Mouse (Mus musculus) large intestine, adult 2 months (tissue): ENCODE measurements around the gene Cfap52. TPM values are rescaled to one million over a fixed set of nuclear protein-coding genes. Genes with fewer than 3 reads are reported as not detected.

Experiments
- DNase-seq: peaks from one replicate; pipeline ENCODE4 v3.0.0-alpha.2; 2012; ENCODE audit warnings: low read depth, low spot score
- WGBS: fragments of 180-500 bp; shearing (Covaris S2); methylation state at CpG from one replicate; pipeline ENCODE4 v1.1.7; 2018; 5-methylcytosine and 5-hydroxymethylcytosine counted together
- polyA plus RNA-seq: library from polyadenylated mRNA; depleted of rRNA; stranded (reverse); fragments of >200 nt; gene quantifications from 2 replicates; pipeline ENCODE4 v1.2.3, GENCODE M21; 2012; rRNA removed

Gene Cfap52
- 0.53 and 2.0 TPM in 2 replicates for polyA plus RNA-seq

DNA sequence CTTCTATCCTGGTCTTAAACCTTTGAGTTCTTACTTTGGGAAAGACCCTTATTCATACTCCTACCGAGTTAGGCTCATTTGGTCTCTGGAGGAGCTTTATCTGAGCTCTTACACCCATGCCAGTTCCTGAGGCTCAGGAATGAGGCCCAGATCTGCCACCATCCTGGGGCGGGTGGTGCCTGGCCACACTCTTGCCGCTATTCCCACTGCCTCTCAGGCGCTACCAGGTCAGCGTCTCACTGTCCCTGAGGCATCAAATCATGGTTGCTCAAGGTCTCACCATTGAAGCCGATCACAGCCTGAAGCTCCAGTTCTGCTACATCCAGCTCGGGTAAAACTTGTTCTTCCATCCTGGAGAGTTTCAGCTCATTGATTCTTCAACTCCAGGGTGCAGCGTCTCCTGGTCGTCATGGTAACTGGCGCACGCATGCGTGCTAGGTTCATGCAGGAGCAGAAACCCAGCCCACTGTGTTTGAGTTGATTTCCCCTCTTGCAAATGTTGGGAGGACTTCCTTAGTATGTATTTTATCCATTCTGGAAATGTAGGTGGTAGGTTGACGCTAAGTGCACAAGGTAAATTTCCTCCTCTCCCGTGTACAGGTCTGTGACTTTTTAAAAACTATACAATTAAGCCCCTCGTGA, at the start of gene Cfap52:
TSS of gene Cfap52 (minus strand) at position 410 of the 642 bp plus-strand sequence.
- DNase-seq: peak; percentile 36
- 5% methylated on average over 15 of the region's 15 CpGs for WGBS

DNA sequence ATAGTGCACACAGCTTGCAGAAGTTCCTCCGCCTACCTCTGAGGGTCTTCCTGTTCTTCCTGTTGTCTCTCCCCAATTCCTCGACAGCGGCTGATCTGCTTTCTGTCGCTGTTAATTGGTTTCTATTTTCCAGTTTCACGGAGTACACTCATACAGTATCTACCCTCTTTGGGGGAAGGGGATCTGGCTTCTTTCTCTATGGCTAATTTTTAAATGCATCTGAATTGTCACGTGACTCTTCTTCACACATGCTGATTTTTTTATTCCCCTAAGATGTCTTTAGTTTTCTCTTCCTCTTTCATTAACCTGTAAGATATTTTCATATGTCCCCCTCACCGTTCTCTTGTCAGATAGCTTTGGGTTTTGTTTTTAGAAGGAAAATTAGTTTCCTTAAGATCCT, 46.8 kb upstream of the Cfap52 start:
- no peak for DNase-seq
- WGBS: 89% methylated on average over 7 of the region's 7 CpGs

DNA sequence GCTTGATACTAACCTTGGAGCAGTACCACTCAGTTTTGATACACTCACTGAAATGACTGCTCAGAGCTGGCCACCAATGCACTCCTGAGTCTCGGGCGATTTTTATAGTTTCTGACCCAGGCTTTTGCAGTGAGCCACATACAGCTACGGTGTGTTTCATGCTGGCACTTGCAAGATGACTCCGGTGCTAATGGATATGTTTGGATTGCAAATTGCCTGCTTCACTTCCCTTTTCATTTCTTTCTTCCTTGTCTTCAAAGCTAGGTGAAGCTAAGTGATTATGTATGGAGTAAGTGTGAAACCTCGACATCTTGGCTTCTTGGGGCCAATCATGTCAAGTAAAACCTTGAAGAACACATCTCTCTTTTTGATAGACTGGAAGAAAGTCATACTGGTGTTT, 43.9 kb upstream of the Cfap52 start:
- no peak for DNase-seq
- 80% methylated on average over 5 of the region's 5 CpGs for WGBS

DNA sequence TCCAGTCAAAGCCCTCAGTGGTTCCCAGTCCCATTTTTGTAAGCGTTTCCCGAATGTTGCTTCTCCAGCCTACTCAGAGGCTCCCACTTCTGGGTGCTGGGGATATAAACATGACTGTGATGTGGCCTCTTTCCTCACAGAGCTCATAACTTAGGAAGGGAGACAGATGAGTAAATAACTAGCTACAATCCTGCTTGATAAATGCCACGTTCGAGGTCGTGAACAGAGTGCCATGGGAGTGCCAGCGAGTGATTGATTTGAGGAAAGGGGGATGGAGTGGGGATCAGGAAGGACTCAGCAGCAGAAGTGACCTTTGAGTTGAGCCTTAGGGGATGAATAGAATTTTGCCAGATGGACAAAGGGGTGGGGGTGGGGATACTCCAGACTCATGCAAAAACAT, 42.2 kb upstream of the Cfap52 start:
- WGBS: 62% methylated on average over 6 of the region's 6 CpGs
- no peak for DNase-seq

DNA sequence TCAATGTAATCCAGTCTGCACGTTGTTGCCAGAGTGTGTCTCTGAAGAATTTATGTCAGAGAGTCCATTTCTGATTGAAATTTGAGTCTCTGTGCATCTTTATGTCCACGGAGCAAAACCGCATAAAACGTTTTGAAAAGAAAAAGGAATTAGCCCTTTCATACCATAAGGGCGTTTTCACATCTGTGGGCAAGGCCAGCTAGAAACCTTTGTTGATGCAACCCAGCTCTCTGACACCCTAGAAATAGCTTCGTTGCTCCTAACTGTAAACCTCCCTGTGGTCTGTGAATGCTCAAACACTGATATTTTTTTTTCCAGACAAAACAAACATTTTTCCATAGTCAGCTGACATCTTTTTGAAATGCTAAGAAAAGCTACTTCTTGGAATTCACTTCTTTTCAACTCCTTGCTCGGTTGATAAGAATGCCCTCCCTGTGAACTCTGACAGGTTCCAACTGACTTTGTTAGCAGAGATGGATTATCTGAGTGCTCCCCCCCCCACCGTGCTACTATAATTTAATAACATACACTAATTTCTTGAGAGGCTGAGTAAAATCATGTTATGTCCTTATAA, 40.9 kb upstream of the Cfap52 start:
- no peak for DNase-seq
- 64% methylated on average over 8 of the region's 8 CpGs for WGBS

DNA sequence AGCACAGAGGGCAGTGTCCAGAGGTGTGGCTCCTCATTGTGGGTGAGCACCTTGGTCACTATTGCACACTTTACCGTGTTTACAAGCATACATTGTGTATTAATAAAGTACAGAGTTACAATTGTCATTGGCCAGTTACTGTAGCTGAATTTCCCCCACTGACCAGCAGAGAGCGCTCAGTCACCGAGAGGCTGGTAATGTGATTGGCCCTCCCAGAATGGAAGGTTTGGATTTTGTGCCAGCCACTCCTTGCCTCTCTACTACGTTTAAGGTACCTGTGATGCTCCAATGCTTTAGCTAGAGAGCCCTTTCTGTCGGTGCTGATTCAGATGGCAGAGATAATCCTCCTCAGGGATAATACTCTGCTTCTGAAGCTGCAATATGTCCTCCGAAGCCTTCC, 38.7 kb upstream of the Cfap52 start:
- WGBS: 17% methylated on average over 6 of the region's 6 CpGs
- DNase-seq: peak; percentile 29

DNA sequence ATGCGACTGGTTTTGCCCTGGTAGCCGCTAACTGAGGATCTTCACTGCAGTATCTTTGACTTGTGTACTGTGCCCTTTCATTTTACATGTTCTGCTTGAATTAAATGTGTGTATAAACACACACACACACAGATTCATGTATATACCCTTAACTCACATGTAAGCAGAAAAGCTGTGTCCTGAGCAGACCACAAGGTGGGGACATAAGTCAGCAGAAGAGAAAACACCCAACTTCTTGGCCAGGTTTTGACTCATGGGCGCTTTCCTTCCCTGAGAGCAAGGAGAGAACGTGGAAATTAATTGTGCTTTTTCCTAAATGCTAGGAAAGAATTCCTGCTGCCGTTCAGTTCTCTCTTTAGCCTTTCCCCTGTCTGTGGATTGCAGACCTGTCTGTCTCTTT, 34.2 kb upstream of the Cfap52 start:
- 72% methylated on average over 5 of the region's 5 CpGs for WGBS

DNA sequence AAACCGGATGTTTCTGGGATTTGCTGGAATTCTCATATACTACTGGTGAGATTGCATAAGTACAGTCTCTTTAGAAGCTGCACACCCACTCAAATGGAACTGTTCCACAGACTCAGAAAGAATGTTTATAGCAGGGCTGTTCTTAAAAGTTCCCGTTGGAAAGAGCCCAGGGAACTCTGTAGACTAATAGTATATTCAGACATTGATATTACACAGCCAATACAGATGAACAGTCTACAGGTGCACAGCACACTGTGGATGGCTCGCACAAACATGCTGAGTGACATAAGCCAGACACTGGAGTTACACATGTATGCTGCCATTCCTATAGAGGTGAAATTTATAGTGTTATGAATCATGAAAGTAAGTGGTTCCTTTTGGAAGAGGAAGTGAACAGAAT, 33.5 kb upstream of the Cfap52 start:
- WGBS: 66% methylated on average over 3 of the region's 3 CpGs
- DNase-seq: no peak

More for the DNA sequence above, 34.2 kb upstream of the Cfap52 start:
- DNase-seq: no peak

DNA sequence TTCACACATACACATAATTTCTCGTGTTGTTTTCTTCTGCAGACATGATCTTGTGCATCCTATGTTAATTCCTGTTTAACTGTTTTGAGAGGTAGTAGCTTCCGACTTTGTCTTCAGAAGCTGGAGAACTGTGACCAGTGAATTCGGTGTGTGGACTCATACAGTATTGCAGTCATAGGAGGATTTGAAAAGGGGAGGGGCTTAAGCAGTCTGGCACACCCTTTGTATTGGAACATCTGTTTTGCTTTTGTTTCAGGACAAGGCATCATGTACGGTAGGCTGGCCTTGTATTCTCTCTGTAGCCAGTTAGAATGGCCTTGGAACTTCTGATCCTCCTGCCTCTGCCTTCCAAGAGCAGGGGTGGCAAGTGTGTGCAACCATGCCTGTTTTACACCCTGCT, 30.5 kb upstream of the Cfap52 start:
- WGBS: 73% methylated on average over 4 of the region's 4 CpGs
- no peak for DNase-seq

DNA sequence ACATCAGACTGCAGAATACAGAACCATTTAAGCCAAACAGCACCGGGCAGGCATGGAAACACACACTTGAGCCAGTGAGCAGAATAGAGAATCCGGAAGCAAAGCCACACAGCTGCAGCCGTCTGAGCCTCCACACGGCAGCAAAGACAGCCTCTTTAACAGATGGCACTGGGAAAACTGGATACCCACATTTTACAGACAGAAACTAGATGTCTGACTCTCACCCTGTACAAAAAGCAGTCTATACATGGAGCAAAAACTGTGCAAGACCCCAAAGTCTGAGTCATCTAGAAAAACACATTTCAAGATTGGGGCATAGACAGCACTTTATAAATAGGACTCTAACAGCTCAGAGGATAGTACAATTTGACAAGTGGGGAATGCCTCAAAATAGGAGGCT, 25.8 kb upstream of the Cfap52 start:
- WGBS: 87% methylated on average over 4 of the region's 4 CpGs
- no peak for DNase-seq

DNA sequence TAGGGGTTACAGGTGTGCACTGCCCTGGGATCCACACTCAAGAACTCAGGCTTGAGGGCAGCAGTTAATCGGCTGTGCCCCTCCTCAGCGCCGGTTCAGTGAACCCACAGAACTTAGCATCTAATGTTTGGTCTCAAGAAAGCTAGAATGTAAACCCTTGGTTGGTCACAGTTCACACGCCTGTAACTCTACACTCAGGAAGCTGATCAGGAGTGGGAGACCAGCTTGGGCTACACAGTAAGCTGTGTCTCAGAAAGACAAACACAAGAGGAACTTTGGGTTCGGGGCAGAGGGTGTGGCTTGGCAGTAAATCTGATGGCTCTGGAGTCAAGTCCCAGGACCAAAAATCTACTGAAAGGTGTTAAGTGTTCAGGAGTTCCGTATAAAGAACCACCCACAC, 18.1 kb upstream of the Cfap52 start:
- no peak for DNase-seq
- 66% methylated on average over 6 of the region's 6 CpGs for WGBS

DNA sequence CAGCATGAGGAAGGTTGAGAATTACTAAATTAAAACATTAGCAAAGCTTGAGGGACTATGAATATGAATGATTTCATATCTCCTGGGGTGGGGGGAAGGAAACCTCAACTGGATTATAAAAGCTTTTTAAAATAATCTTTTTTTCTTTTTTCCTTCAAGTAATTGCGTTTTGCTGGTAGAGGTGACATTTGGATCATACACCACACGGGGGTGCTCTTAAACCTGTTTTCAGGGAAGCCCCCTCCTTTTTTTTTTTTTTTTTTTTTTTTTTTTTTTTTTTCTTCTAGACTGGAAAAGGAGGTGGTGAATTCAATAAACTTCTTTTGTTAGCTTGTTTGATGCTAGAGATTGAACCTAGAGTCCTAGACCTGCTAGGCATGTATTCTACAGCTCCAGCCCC, 9.8 kb upstream of the Cfap52 start:
- DNase-seq: no peak
- 15% methylated on average over 2 of the region's 2 CpGs for WGBS

DNA sequence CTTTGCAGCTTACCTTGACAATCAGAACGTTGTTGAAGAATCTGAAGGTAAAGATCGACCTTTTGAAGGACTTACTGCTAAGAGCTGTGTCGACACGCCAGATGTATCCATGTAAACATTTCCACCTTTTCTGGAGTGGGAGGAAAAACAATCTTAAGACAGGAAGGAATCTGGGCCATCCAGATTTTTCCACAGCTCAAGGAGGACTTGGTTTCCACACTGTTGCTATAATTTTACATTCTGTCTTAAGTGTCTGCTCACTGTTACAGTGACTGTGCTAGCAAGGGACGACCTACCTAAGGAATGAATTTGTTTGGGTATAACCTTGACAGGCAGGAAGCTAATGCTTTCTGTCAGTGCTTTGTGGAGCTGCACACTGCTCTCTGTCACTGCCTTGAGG, 7.8 kb upstream of the Cfap52 start:
- 68% methylated on average over 5 of the region's 5 CpGs for WGBS
- DNase-seq: no peak

DNA sequence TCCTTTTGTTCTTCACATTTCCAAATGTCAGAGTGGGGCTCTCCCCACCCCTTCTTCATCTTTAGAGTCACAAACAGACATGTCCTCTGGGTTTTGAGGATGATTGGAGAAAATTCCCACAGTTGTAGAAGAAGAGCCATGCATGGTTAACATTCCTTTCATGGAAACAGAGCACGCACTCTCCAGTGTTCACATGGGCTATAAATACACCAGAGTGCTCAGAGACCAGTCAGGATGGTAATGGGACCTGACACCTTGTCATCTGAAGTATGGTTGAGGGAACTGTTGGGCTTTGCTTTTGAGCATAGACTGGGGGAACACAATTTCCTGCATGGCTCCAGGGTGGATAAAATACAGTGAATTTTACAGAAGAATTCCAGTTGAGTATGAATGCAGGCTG, 7.2 kb upstream of the Cfap52 start:
- WGBS: 83% methylated on average over 1 of the region's 1 CpGs
- DNase-seq: no peak

DNA sequence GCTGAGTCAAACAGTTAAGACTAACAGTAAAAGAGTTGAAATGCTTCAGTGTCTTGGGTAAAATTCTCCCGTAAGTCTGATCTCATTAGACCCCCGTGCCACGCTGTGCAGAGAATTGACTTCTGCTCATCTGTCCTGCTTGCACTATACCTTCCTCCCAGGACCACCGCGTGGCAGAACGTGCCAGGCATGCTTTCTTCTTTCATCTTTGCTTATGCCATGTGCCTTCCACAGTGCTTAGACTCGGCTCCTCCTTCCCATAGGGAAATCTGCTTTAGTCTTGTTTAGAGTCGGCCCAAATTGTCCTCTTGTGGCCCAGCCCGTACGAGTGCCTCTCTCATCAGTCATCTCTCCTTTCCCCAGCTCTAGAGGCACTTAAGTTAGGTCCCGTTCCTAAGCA, 2.4 kb upstream of the Cfap52 start:
- no peak for DNase-seq
- WGBS: 64% methylated on average over 11 of the region's 11 CpGs

DNA sequence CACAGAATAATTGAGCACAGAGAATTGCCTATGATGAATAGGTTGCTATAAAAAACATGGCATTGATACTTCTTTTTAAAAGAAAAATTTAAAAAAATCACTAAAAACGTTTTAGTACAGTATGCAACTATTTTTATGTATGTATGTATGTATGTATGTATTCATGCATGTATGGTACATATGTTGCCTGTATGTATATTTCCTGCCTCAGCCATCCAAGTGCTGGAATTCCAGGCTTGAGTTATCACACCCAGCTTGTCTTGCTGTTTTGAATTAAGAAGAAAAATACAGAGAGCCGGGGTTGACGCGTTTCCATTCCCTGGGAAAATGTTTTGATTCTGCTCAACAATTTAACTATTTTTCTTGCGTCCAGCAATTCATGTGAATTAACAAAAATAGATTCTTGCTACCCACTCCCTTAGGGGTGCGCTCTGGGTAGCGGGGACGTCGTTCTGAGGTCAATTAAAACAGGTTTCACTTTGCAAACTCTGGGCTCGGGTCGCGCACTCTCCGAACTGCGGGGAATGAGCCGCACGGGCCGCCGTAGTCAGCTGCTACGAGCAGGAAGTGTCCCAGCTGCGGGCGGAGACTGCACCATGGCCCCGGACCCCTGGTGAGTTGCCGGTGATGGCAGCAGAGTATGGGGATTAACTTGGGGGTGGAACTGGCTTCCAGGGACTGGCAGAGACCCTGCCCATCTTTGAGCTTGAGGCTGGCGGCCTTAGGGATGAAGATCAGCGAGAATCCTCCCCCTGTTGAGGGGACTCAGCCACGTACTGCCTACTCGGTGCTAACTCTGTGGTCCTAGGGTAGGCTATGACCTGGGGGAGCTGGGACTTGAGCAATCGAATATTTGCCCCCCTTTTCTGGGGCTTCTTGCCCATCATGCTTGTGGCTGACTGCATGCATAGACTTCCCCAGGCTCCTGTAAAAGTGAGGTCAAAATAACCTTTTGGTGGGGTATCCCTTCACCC, 741 bp upstream of the Cfap52 start, which contains the start of gene Stx8:
TSS of gene Stx8 (plus strand) at position 289 of the 974 bp plus-strand sequence.
- DNase-seq: peak; percentile 50
- WGBS: under 1% methylated on average over 28 of the region's 28 CpGs

DNA sequence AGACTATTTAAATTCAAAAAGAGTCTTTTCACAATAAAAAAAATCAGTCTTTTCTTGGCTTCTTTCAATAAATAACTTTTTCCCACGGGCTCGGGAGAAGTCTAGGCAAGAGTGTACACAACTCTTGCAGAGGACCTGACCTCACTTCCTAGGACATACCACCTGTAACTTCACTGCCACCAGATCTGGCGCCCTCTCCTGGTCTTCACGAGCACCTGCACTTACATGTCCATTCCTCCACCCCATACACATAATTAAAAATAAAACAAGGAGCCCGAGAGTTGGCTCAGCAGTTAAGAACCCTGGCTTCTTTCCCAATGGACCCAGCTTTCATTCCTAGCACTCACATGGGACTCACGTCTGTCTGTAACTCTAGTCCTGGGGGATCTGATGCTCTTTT, 1.3 kb downstream of the Cfap52 start:
- DNase-seq: no peak

DNA sequence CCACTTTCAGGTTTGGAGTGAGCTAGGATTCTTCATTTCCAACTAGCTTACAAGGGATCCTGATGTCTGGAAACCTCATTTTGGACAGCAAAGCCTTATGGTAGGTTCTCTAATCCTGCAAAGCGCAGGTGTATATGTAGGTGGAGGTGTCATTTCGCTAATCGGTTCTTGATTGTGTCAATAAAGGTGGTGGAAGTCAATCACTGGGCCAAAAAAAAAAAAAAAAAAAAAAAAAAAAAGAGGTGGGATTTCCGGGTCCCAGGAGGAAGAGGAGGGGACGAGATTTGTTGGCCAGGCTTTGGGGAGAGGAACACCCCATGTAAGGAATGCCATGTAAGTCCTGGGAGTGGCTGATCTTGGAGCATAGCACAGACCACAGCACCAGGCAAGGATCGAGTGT, 11.0 kb downstream of the Cfap52 start:
- no peak for DNase-seq
- 82% methylated on average over 6 of the region's 6 CpGs for WGBS

More for the DNA sequence above, 1.3 kb downstream of the Cfap52 start:
- WGBS: 72% methylated on average over 6 of the region's 6 CpGs

DNA sequence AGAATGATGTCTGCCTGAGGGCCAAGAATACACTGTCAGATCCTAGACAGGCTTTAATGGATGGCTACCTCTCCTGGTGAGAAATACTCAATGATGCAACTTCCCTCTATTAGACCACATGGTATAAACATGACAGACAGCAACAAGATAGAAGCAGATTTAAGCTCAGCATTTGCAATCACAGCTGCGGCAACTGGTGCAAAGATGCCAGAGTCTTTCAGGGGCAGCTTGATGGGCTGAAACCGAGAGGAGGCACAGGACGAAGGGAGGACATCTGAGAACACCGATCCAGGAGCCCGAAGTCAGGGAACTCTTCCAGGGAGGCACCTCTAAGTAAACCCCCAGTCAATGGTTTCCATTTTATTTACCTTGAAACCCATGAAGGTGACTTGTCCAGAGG, 11.8 kb downstream of the Cfap52 start:
- DNase-seq: no peak
- WGBS: 90% methylated on average over 5 of the region's 5 CpGs

DNA sequence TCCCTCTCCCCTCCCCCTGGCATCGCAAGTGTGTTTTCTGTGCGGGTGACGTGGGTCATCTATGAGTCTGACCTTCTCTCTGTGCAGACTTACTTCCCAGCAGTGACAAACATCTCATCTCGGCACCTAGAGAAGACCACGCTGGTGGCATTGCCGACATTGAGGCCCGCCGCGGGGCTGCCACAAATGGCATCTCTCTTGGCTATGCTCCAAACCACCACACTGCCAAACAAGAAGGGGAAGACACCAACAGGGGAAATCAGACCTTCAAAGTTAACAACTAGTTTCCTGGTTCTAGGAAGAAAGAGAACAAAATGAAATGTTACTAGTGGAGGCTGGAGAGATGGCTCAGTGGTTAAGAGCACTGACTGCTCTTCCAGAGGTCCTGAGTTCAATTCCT, 16.0 kb downstream of the Cfap52 start:
- no peak for DNase-seq
- WGBS: 77% methylated on average over 9 of the region's 9 CpGs

DNA sequence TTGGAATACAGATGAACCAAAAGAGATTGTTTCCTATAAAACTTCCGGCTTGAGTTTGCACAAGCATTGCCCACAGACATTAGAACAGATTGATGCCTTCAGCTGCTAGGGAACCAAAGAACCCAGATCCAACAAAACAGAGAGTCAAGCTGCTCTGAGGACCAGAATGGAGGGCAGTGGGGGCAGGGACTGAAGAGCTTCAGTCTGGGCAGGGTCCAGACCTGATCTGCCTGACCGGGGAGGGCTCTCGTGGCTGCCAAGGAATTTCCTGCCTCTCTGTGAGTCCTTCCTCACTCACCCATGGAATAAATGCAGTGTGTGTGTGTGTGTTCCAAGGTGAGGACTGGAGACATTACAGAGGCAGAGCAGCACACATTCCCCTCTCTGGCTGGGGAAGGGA, 17.2 kb downstream of the Cfap52 start:
- WGBS: 44% methylated on average over 3 of the region's 3 CpGs
- no peak for DNase-seq
